Mouse (Mus musculus) spleen, adult 2 months (tissue): ENCODE measurements around the gene Acsm4.

Experiments used
- CTCF ChIP-seq: fragments of 200-500 bp; IDR thresholded peaks from 2 replicates; pipeline ENCODE4 v1.5.1; 2011; ENCODE audit warnings: mild to moderate bottlenecking, inconsistent platforms; ENCODE audit not compliant: insufficient read depth, insufficient read length, insufficient replicate concordance; ENCODE audit errors: extremely low read depth
- POLR2A ChIP-seq: fragments of 200-500 bp; IDR thresholded peaks from 2 replicates; pipeline ENCODE4 v1.6.1; 2011; ENCODE audit warnings: low read depth, low read length, inconsistent platforms

DNA sequence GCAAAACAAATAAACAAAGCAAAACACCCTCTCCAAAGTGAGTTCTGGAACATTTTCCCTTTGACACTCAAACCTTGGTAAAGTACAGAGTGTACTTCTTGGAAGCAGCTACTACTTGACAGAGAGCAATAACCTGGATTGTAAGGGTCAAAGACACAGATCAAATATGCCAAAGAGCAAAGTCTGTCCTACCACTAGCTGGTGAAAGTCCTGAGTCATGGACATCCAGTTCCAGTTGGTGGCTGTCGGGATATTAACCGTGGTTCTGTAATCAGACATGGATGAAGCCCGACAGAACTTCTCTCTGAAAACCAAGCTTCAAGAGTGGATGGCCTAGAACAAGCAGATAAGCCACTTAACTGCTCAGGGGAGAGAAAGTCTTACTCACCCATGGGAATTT lies 21.9 kb upstream of the Acsm4 start:
- no peak for TF ChIP-seq CTCF
- TF ChIP-seq POLR2A: no peak
